Mouse (Mus musculus) forebrain, embryonic 12.5 days (tissue): ENCODE measurements around the gene Olfr672. TPM values are rescaled to one million over a fixed set of nuclear protein-coding genes. Genes with fewer than 3 reads are reported as not detected.
"Not testable (repeated sequence)": the region's sequence is repeated elsewhere in the genome, so short reads cannot be mapped to it uniquely, and the experiment has no call there.

ENCODE experiments used
- ATAC-seq: fragments of 200-750 bp; cut with Nextera tagmentation; 2 replicates; pipeline ENCODE4 v1.8.0; 2017; ENCODE audit warnings: moderate TSS enrichment; ENCODE audit not compliant: low FRiP score
- H3K27ac ChIP-seq: fragments of 300-500 bp; sonication (generic); 2 replicates; pipeline ENCODE4 v1.5.1; 2016; ENCODE audit warnings: mild to moderate bottlenecking
- H3K27me3 ChIP-seq: fragments of 300-500 bp; sonication (generic); 2 replicates; pipeline ENCODE4 v1.6.1; 2016; ENCODE audit warnings: mild to moderate bottlenecking
- H3K36me3 ChIP-seq: fragments of 300-500 bp; sonication (generic); replicated peaks from 2 replicates; pipeline ENCODE4 v1.6.1; 2016; ENCODE audit warnings: mild to moderate bottlenecking
- H3K4me1 ChIP-seq: fragments of 300-500 bp; sonication (generic); 2 replicates; pipeline ENCODE4 v1.6.1; 2016
- H3K4me2 ChIP-seq: fragments of 300-500 bp; sonication (generic); 2 replicates; pipeline ENCODE4 v1.6.1; 2016; ENCODE audit warnings: mild to moderate bottlenecking, moderate library complexity
- H3K4me3 ChIP-seq: fragments of 300-500 bp; sonication (generic); replicated peaks from 2 replicates; pipeline ENCODE4 v1.5.1; 2016; ENCODE audit warnings: mild to moderate bottlenecking
- H3K9ac ChIP-seq: fragments of 300-500 bp; sonication (generic); 2 replicates; pipeline ENCODE4 v1.6.1; 2016; ENCODE audit warnings: mild to moderate bottlenecking
- H3K9me3 ChIP-seq: fragments of 300-500 bp; sonication (generic); 2 replicates; pipeline ENCODE4 v1.6.1; 2016
- WGBS: fragments of 180-500 bp; shearing (Covaris S2); methylation state at CpG from one replicate; pipeline ENCODE4 v1.1.7; 2016; 5-methylcytosine and 5-hydroxymethylcytosine counted together
- polyA plus RNA-seq: library from polyadenylated mRNA; unstranded; fragments of >200 nt; fragmentation: Nextera tagmentation; extraction: Ambion mirVana; gene quantifications from 2 replicates; pipeline ENCODE4 v1.2.1, GENCODE M21; 2016

The Olfr672 gene
- not detected in 2 replicates for polyA plus RNA-seq

GRCm38 (mm10) chr7:105001929-105002328 lies at the start of gene Olfr672:
Olfr672 (minus strand) TSS chr7:105002029.
- Histone ChIP-seq H3K9me3 (no peaks in the 10 kb centered on the region), H3K27me3 (no peaks in the 10 kb centered on the region), H3K9ac (no peak within 1 kb of the TSS), H3K4me2 (no peak within 1 kb of the TSS), H3K4me1 (no peaks in the 10 kb centered on the region), H3K4me3 (no peak within 1 kb of the TSS), H3K36me3 (no peaks in the 10 kb centered on the region), H3K27ac (no peak within 1 kb of the TSS)
- no peak for ATAC-seq

GRCm38 (mm10) chr7:105033836-105034235 lies 32.0 kb upstream of the Olfr672 start:
- ATAC-seq, H3K27ac ChIP-seq, H3K4me3 ChIP-seq, H3K36me3 ChIP-seq, H3K9ac ChIP-seq, H3K27me3 ChIP-seq, H3K9me3 ChIP-seq, H3K4me2 ChIP-seq, H3K4me1 ChIP-seq: not testable (repeated sequence)
- WGBS: 66% methylated on average over 5 of the region's 5 CpGs

- no peak within 1 kb of the TSS for H3K27ac ChIP-seq
- no peaks in the 10 kb centered on the region for H3K27me3 ChIP-seq
- no peaks in the 10 kb centered on the region for H3K9me3 ChIP-seq
- H3K36me3 ChIP-seq: no peaks in the 10 kb centered on the region
- no peaks in the 10 kb centered on the region for H3K4me1 ChIP-seq
- H3K4me2 ChIP-seq: no peak within 1 kb of the TSS
- no peak within 1 kb of the TSS for H3K9ac ChIP-seq
- ATAC-seq: no peak
- H3K4me3 ChIP-seq: no peak within 1 kb of the TSS
Observed at GRCm38 (mm10) chr7:105032398-105032797, 30.6 kb upstream of the Olfr672 start, which contains the start of gene Olfr676. Olfr676 (plus strand) TSS chr7:105032698.

GRCm38 (mm10) chr7:105028360-105028759 lies 26.5 kb upstream of the Olfr672 start, which contains the start of gene Olfr675:
Olfr675 (minus strand) TSS chr7:105028460.
- no peak within 1 kb of the TSS for H3K27ac ChIP-seq
- WGBS: 90% methylated on average over 1 of the region's 1 CpGs
- H3K27me3 ChIP-seq: no peaks in the 10 kb centered on the region
- no peak within 1 kb of the TSS for H3K9ac ChIP-seq
- H3K9me3 ChIP-seq: no peaks in the 10 kb centered on the region
- H3K36me3 ChIP-seq: no peaks in the 10 kb centered on the region
- no peak within 1 kb of the TSS for H3K4me3 ChIP-seq
- no peak within 1 kb of the TSS for H3K4me2 ChIP-seq
- no peak for ATAC-seq
- no peaks in the 10 kb centered on the region for H3K4me1 ChIP-seq

GRCm38 (mm10) chr7:105022530-105022929 lies 20.7 kb upstream of the Olfr672 start:
- H3K4me3 ChIP-seq: no peak overlapping the region
- H3K9ac ChIP-seq: no peak overlapping the region
- no peaks in the 10 kb centered on the region for H3K4me1 ChIP-seq
- no peak overlapping the region for H3K4me2 ChIP-seq
- H3K36me3 ChIP-seq: no peaks in the 10 kb centered on the region
- ATAC-seq: no peak
- no peaks in the 10 kb centered on the region for H3K27me3 ChIP-seq
- H3K9me3 ChIP-seq: no peaks in the 10 kb centered on the region
- H3K27ac ChIP-seq: no peak overlapping the region
- 69% methylated on average over 1 of the region's 1 CpGs for WGBS

GRCm38 (mm10) chr7:104979026-104979425 lies 22.8 kb downstream of the Olfr672 start, which contains the start of gene Olfr671:
Olfr671 (minus strand) TSS chr7:104979126.
- WGBS: 77% methylated on average over 1 of the region's 1 CpGs
- Histone ChIP-seq H3K36me3 (no peaks in the 10 kb centered on the region), H3K27me3 (no peaks in the 10 kb centered on the region), H3K4me3 (no peak within 1 kb of the TSS), H3K27ac (no peak within 1 kb of the TSS), H3K4me1 (no peaks in the 10 kb centered on the region), H3K4me2 (no peak within 1 kb of the TSS), H3K9me3 (0 out of 2 replicates have a peak, but pooled peaks cover 7% of the 10 kb centered on the region), H3K9ac (no peak within 1 kb of the TSS)
- ATAC-seq: no peak

- H3K36me3 ChIP-seq, H3K9me3 ChIP-seq, H3K4me1 ChIP-seq, H3K4me3 ChIP-seq, H3K27ac ChIP-seq, H3K4me2 ChIP-seq, H3K9ac ChIP-seq, H3K27me3 ChIP-seq, ATAC-seq: not testable (repeated sequence)
- WGBS: 76% methylated on average over 2 of the region's 2 CpGs
Observed at GRCm38 (mm10) chr7:104972507-104972906, 29.3 kb downstream of the Olfr672 start.

GRCm38 (mm10) chr7:104962520-104962919 lies 39.3 kb downstream of the Olfr672 start, which contains the start of gene Olfr670:
Olfr670 (minus strand) TSS chr7:104962620.
- Histone ChIP-seq H3K4me1 (no peaks in the 10 kb centered on the region), H3K9ac (no peak within 1 kb of the TSS), H3K4me3 (no peak within 1 kb of the TSS), H3K27ac (no peak within 1 kb of the TSS), H3K9me3 (no peaks in the 10 kb centered on the region), H3K4me2 (no peak within 1 kb of the TSS), H3K36me3 (no peaks in the 10 kb centered on the region), H3K27me3 (no peaks in the 10 kb centered on the region)
- 61% methylated on average over 1 of the region's 1 CpGs for WGBS
- ATAC-seq: no peak

- not testable (repeated sequence) for H3K9me3 ChIP-seq, H3K4me1 ChIP-seq, H3K4me2 ChIP-seq, H3K27me3 ChIP-seq, H3K36me3 ChIP-seq, H3K4me3 ChIP-seq, H3K9ac ChIP-seq, ATAC-seq, H3K27ac ChIP-seq
- WGBS: 91% methylated on average over 16 of the region's 16 CpGs
Observed at GRCm38 (mm10) chr7:104950234-104950633, 51.6 kb downstream of the Olfr672 start.

Other genes starting within 250 kb of the Olfr672 start
- not detected in 2 replicates for gene Usp17le, start 224.6 kb downstream of the Olfr672 start, polyA plus RNA-seq
- gene Usp17lb, start 159.4 kb downstream of the Olfr672 start, polyA plus RNA-seq: not detected in 2 replicates
- not detected in 2 replicates for gene Usp17la, start 145.0 kb downstream of the Olfr672 start, polyA plus RNA-seq
- not detected in 2 replicates for gene Olfr665, start 124.0 kb downstream of the Olfr672 start, polyA plus RNA-seq
- 0.27 TPM in 1 of 2 replicates, not detected in the other for gene Olfr666, start 106.1 kb downstream of the Olfr672 start, polyA plus RNA-seq
- gene Olfr667, start 80.5 kb downstream of the Olfr672 start, polyA plus RNA-seq: not detected in 2 replicates
- gene Olfr668, start 74.0 kb downstream of the Olfr672 start, polyA plus RNA-seq: not detected in 2 replicates
- not detected in 2 replicates for gene Olfr669, start 67.8 kb downstream of the Olfr672 start, polyA plus RNA-seq
- not detected in 2 replicates for gene Olfr670, start 39.4 kb downstream of the Olfr672 start, polyA plus RNA-seq
- gene Olfr671, start 22.9 kb downstream of the Olfr672 start, polyA plus RNA-seq: not detected in 2 replicates
- not detected in 2 replicates for gene Olfr675, start 26.4 kb upstream of the Olfr672 start, polyA plus RNA-seq
- not detected in 2 replicates for gene Olfr676, start 30.7 kb upstream of the Olfr672 start, polyA plus RNA-seq
- gene Olfr677, start 49.3 kb upstream of the Olfr672 start, polyA plus RNA-seq: not detected in 2 replicates
- not detected in 2 replicates for gene Olfr678, start 62.4 kb upstream of the Olfr672 start, polyA plus RNA-seq
- not detected in 2 replicates for gene Olfr679, start 79.2 kb upstream of the Olfr672 start, polyA plus RNA-seq
- not detected in 2 replicates for gene Olfr680-ps1, start 90.8 kb upstream of the Olfr672 start, polyA plus RNA-seq
- not detected in 2 replicates for gene Olfr681, start 114.8 kb upstream of the Olfr672 start, polyA plus RNA-seq
- 0.13 TPM in 1 of 2 replicates, not detected in the other for gene Olfr683, start 145.0 kb upstream of the Olfr672 start, polyA plus RNA-seq
- not detected in 2 replicates for gene Olfr684, start 161.6 kb upstream of the Olfr672 start, polyA plus RNA-seq
- not detected in 2 replicates for gene Olfr685, start 184.0 kb upstream of the Olfr672 start, polyA plus RNA-seq
- gene Olfr686, start 205.5 kb upstream of the Olfr672 start, polyA plus RNA-seq: not detected in 2 replicates